Mouse (Mus musculus): ENCODE results near the gene 4932429P05Rik.

The 4932429P05Rik gene

GRCm38 (mm10) chrX:89751968-89752367 is at the start of gene 4932429P05Rik:
Gene 4932429P05Rik, plus strand, starts transcription at chrX:89752268.
- no peak for DNase-seq
